Mouse (Mus musculus) layer of hippocampus, postnatal 36 days (tissue): ENCODE measurements around the gene Osbpl9. TPM values are rescaled to one million over a fixed set of nuclear protein-coding genes. Genes with fewer than 3 reads are reported as not detected.

Experiments used
- DNase-seq, 2 experiments: peaks; one replicate each; pipeline ENCODE4 v3.0.0; 2022
- microRNA-seq, 2 experiments: library from miRNA; unstranded; fragments of <30 nt; microRNA quantifications; one replicate each; pipeline ENCODE4 v1.2.0; 2021
- total RNA-seq, 2 experiments: library from RNA; stranded (reverse); gene quantifications; 2 replicates each; pipeline ENCODE4 v1.2.3; 2021

Osbpl9 gene
- total RNA-seq, 2 experiments from 2014 or later, result 50.6 to 54.0 TPM

- DNase-seq, result no peak
Measured at GRCm38 (mm10) chr4:109036327-109036726, 165.7 kb downstream of the Osbpl9 start.

DNA sequence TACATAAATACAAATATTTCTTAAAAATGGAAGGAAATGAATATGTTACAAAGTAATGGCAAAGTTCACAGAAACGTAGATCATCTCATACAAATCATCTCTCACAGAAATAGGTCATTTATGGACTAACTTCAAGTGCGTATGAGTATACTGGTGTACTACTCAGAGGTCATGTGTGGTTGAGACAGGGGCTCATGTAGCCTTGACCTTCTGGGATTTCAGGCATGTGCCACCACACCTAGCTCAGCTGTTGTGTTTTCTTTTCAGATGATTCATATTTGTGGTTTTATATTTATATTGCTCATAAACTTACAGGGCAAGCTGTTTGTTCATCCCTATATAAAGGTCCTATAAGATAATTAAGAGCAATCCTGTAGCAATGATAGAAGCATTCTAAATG lies 171.8 kb downstream of the Osbpl9 start:
- DNase-seq, result no peak

GRCm38 (mm10) chr4:109029857-109030256 lies 172.2 kb downstream of the Osbpl9 start:
- DNase-seq, result no peak

GRCm38 (mm10) chr4:109026543-109026942 lies 175.5 kb downstream of the Osbpl9 start:
- no peak for DNase-seq

- no peak for DNase-seq
Measured at GRCm38 (mm10) chr4:109025061-109025460, 177.0 kb downstream of the Osbpl9 start.

GRCm38 (mm10) chr4:109021976-109022375 lies 180.1 kb downstream of the Osbpl9 start:
- DNase-seq, result no peak

GRCm38 (mm10) chr4:109019301-109019700 lies 182.8 kb downstream of the Osbpl9 start:
- no peak for DNase-seq

GRCm38 (mm10) chr4:109017441-109017840 lies 184.6 kb downstream of the Osbpl9 start:
- no peak for DNase-seq

- DNase-seq, result no peak
Measured at GRCm38 (mm10) chr4:109014091-109014490, 188.0 kb downstream of the Osbpl9 start.

Small RNA genes lying within 50 kb of the gene (microRNA-seq; reads per million reads assigned to microRNA genes)
- 0 reads per million in 2 experiments for gene Mir761

Other genes starting within 250 kb of the Osbpl9 start
- gene Nrd1, start 201.6 kb downstream of the Osbpl9 start, total RNA-seq, result 100 to 1,000 TPM; 119 to 133 TPM
- under 1 TPM; 0.71 to 0.75 TPM for gene Calr4, start 32.2 kb upstream of the Osbpl9 start, total RNA-seq
- 100 to 1,000 TPM; 236 to 254 TPM for gene Eps15, start 78.0 kb upstream of the Osbpl9 start, total RNA-seq
- 1 to 10 TPM; 1.2 to 1.9 TPM for gene Ttc39a, start 204.4 kb upstream of the Osbpl9 start, total RNA-seq